Mouse (Mus musculus) heart, embryonic 13.5 days (tissue): ENCODE measurements around the gene Rgp1. TPM values are rescaled to one million over a fixed set of nuclear protein-coding genes. Genes with fewer than 3 reads are reported as not detected.
"Not testable (repeated sequence)": the region's sequence is repeated elsewhere in the genome, so short reads cannot be mapped to it uniquely, and the experiment has no call there.

Source experiments
- ATAC-seq: fragments of 200-750 bp; cut with Nextera tagmentation; 2 replicates; pipeline ENCODE4 v1.8.0; 2017; ENCODE audit warnings: moderate TSS enrichment; ENCODE audit not compliant: insufficient number of reproducible peaks, low FRiP score, low TSS enrichment; ENCODE audit errors: extremely low read depth
- H3K27ac ChIP-seq: fragments of 300-500 bp; sonication (generic); replicated peaks from 2 replicates; pipeline ENCODE4 v1.5.1; 2015; ENCODE audit warnings: moderate library complexity, mild to moderate bottlenecking, inconsistent platforms
- H3K27me3 ChIP-seq: fragments of 300-500 bp; sonication (generic); replicated peaks from 2 replicates; pipeline ENCODE4 v1.6.1; 2015; ENCODE audit warnings: mild to moderate bottlenecking, inconsistent platforms
- H3K36me3 ChIP-seq: fragments of 300-500 bp; sonication (generic); 2 replicates; pipeline ENCODE4 v1.6.1; 2015; ENCODE audit warnings: mild to moderate bottlenecking, inconsistent platforms
- H3K4me1 ChIP-seq: fragments of 300-500 bp; sonication (generic); 2 replicates; pipeline ENCODE4 v1.6.1; 2015; ENCODE audit warnings: inconsistent platforms
- H3K4me2 ChIP-seq: fragments of 300-500 bp; sonication (generic); 2 replicates; pipeline ENCODE4 v1.6.1; 2015; ENCODE audit warnings: inconsistent platforms, mild to moderate bottlenecking, moderate library complexity
- H3K4me3 ChIP-seq: fragments of 300-500 bp; sonication (generic); 2 replicates; pipeline ENCODE4 v1.5.1; 2015; ENCODE audit warnings: moderate library complexity, mild to moderate bottlenecking, inconsistent platforms
- H3K9ac ChIP-seq: fragments of 300-500 bp; sonication (generic); 2 replicates; pipeline ENCODE4 v1.6.1; 2015; ENCODE audit warnings: inconsistent platforms, mild to moderate bottlenecking, moderate library complexity
- H3K9me3 ChIP-seq: fragments of 300-500 bp; sonication (generic); 2 replicates; pipeline ENCODE4 v1.6.1; 2016; ENCODE audit warnings: inconsistent platforms
- WGBS: fragments of 180-500 bp; shearing (Covaris S2); methylation state at CpG from one replicate; pipeline ENCODE4 v1.1.7; 2015; ENCODE audit warnings: mixed read lengths; 5-methylcytosine and 5-hydroxymethylcytosine counted together
- polyA plus RNA-seq: library from polyadenylated mRNA; unstranded; fragments of >200 nt; fragmentation: Nextera tagmentation; extraction: Ambion mirVana; gene quantifications from 2 replicates; pipeline ENCODE4 v1.2.1, GENCODE M21; 2015

Rgp1 gene
- 20.6 and 21.4 TPM in 2 replicates for polyA plus RNA-seq

- WGBS, result under 1% methylated on average over 76 of the region's 76 CpGs
- peaks cover 44% of the 10 kb centered on the region for H3K36me3 ChIP-seq
Observed at GRCm38 (mm10) chr4:43578376-43579204, at the start of gene Rgp1, which contains the start of gene Gba2. TSS of gene Rgp1 (plus strand) at chr4:43578715. TSS of gene Gba2 (minus strand) at chr4:43578873.

GRCm38 (mm10) chr4:43530081-43530501, 48.4 kb upstream of the Rgp1 start:
- H3K27me3 ChIP-seq, result 0 out of 2 replicates have a peak, but pooled peaks cover 4% of the 10 kb centered on the region
- H3K4me2 ChIP-seq, result no peak overlapping the region
- H3K27ac ChIP-seq, result peak overlapping the region; percentile 59
- H3K4me3 ChIP-seq, result no peak overlapping the region
- H3K9ac ChIP-seq, result no peak overlapping the region
- H3K36me3 ChIP-seq, result peaks cover 49% of the 10 kb centered on the region
- peaks cover 19% of the 10 kb centered on the region for H3K4me1 ChIP-seq
- WGBS, result 28% methylated on average over 8 of the region's 8 CpGs
- no peak for ATAC-seq
- no peaks in the 10 kb centered on the region; the same call in 1 of the 2 replicates for H3K9me3 ChIP-seq

More at GRCm38 (mm10) chr4:43578376-43579204, at the start of gene Rgp1, which contains the start of gene Gba2:
- Histone ChIP-seq H3K9ac (peak within 1 kb of the TSS; percentile 95), H3K4me3 (peak within 1 kb of the TSS; percentile 90), H3K9me3 (no peaks in the 10 kb centered on the region), H3K27me3 (no peaks in the 10 kb centered on the region), H3K4me1 (peaks cover 43% of the 10 kb centered on the region), H3K27ac (peak within 1 kb of the TSS; percentile 93), H3K4me2 (peak within 1 kb of the TSS; percentile 98)
- peak; percentile 88 for ATAC-seq

DNA sequence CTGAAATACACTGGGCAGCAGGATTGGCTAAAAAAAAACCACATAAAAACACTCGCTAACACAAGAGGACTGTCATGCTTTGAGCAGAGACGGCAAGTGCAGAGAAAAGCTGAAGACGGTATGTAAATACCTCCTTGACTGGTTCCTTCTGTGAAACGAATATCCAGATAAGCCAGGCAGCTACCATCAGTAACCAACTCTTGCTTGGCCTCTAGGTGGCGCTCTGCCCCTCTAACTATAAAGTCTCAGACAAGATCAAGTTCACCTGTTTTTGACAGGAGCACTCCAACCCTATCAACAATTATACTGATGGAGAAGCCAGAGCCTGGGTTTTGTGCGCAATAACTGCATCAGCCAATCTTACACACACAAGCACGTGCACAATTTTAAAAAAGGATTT, 47.9 kb upstream of the Rgp1 start:
- WGBS, result 13% methylated on average over 7 of the region's 7 CpGs
- Histone ChIP-seq H3K4me2 (no peak overlapping the region), H3K4me1 (peaks cover 19% of the 10 kb centered on the region), H3K9ac (no peak overlapping the region), H3K27ac (peak overlapping the region; percentile 59), H3K36me3 (peaks cover 54% of the 10 kb centered on the region), H3K4me3 (no peak overlapping the region), H3K9me3 (no peaks in the 10 kb centered on the region; the same call in 1 of the 2 replicates), H3K27me3 (0 out of 2 replicates have a peak, but pooled peaks cover 4% of the 10 kb centered on the region)
- ATAC-seq, result no peak

GRCm38 (mm10) chr4:43533270-43533669, 45.2 kb upstream of the Rgp1 start:
- no peaks in the 10 kb centered on the region for H3K27me3 ChIP-seq
- peaks cover 81% of the 10 kb centered on the region for H3K36me3 ChIP-seq
- no peak for ATAC-seq
- no peaks in the 10 kb centered on the region for H3K9me3 ChIP-seq
- H3K9ac ChIP-seq, result no peak overlapping the region
- H3K4me2 ChIP-seq, result no peak overlapping the region
- H3K4me1 ChIP-seq, result peaks cover 19% of the 10 kb centered on the region
- WGBS, result 82% methylated on average over 9 of the region's 9 CpGs
- no peak overlapping the region for H3K4me3 ChIP-seq
- H3K27ac ChIP-seq, result no peak overlapping the region

DNA sequence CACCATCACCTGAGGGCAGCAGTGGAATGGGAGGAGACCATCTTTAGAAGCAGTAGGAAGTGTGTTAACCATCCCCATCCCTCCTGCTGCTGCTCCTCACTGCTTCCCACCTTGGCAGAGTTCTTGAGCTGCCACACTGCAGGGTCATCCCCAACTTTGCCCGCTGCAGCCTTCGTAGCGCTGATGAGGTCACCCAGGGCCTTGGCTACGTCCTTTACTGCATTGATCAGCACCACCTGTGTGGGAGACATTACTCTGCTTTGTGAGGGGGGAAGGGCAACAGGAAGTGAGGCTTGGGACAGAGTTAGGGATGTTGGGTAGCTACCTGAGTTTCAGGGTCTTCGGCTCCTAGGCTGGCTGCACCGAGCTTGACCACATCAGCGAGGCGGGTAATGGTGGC, 42.9 kb upstream of the Rgp1 start:
- Histone ChIP-seq H3K4me1 (peaks cover 9% of the 10 kb centered on the region), H3K4me2 (no peak overlapping the region), H3K9me3 (no peaks in the 10 kb centered on the region), H3K27me3 (no peaks in the 10 kb centered on the region), H3K9ac (no peak overlapping the region), H3K4me3 (no peak overlapping the region), H3K36me3 (peaks cover 100% of the 10 kb centered on the region), H3K27ac (no peak overlapping the region)
- no peak for ATAC-seq
- WGBS, result 93% methylated on average over 8 of the region's 8 CpGs

DNA sequence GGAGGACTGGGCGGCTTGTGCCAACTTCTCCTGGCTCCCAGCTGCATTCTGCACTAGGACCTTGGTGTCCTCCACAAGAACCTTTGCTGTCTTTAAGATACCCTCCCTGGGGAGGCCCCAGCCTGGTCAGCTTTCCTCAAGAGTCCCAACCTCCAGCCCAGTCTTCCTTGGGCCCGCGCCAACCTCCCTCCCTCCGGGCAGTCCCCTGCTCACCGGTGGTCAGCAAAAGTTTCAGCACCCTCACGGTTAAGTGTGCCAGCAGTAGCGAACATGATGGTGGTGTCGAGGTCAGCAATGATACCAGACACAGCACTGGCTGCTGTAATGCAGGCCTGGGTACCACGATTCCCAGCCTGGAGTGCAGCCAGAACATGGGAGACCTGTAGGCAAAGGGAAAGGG, 42.5 kb upstream of the Rgp1 start:
- Histone ChIP-seq H3K4me1 (peaks cover 5% of the 10 kb centered on the region), H3K27ac (no peak overlapping the region), H3K36me3 (peaks cover 100% of the 10 kb centered on the region), H3K4me3 (no peak overlapping the region), H3K9ac (no peak overlapping the region), H3K4me2 (no peak overlapping the region), H3K9me3 (no peaks in the 10 kb centered on the region), H3K27me3 (no peaks in the 10 kb centered on the region)
- ATAC-seq, result no peak
- WGBS, result 82% methylated on average over 9 of the region's 9 CpGs

DNA sequence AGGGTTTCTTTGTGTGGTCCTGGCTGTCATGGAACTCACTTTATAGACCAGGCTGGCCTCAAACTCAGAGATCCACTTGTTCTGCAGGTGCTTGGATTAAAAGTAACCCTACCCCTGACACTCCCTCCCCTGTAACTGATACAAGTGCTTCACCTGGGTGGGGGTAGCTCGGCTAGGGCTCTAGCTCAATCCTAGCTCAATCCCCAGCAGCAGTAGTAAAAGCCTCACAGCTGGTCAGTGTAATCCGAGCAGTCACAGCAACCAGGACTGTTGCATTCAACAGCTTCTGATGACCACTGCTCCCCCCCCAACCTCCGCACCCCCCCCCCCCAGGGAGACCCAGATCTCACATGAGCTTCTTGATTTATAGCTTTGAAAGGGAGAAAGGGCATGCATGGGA, 36.5 kb upstream of the Rgp1 start:
- no peak overlapping the region for H3K4me3 ChIP-seq
- H3K36me3 ChIP-seq, result peaks cover 100% of the 10 kb centered on the region
- no peak for ATAC-seq
- no peak overlapping the region for H3K4me2 ChIP-seq
- WGBS, result 84% methylated on average over 3 of the region's 3 CpGs
- H3K27ac ChIP-seq, result no peak overlapping the region
- no peaks in the 10 kb centered on the region for H3K9me3 ChIP-seq
- no peaks in the 10 kb centered on the region for H3K27me3 ChIP-seq
- no peak overlapping the region for H3K9ac ChIP-seq
- H3K4me1 ChIP-seq, result no peaks in the 10 kb centered on the region

- H3K9ac ChIP-seq, result no peak overlapping the region
- H3K4me3 ChIP-seq, result no peak overlapping the region
- ATAC-seq, result no peak
- H3K9me3 ChIP-seq, result no peaks in the 10 kb centered on the region
- H3K4me1 ChIP-seq, result no peaks in the 10 kb centered on the region
- 86% methylated on average over 12 of the region's 12 CpGs for WGBS
- no peak overlapping the region for H3K4me2 ChIP-seq
- peaks cover 100% of the 10 kb centered on the region for H3K36me3 ChIP-seq
- no peaks in the 10 kb centered on the region for H3K27me3 ChIP-seq
- no peak overlapping the region for H3K27ac ChIP-seq
Observed at GRCm38 (mm10) chr4:43546375-43547047, 32.0 kb upstream of the Rgp1 start.

- no peak for ATAC-seq
- Histone ChIP-seq H3K4me3 (no peak overlapping the region), H3K36me3 (peaks cover 100% of the 10 kb centered on the region), H3K9me3 (peaks cover 2% of the 10 kb centered on the region; the same call in 1 of the 2 replicates), H3K27ac (no peak overlapping the region), H3K4me1 (no peaks in the 10 kb centered on the region), H3K27me3 (no peaks in the 10 kb centered on the region), H3K4me2 (no peak overlapping the region), H3K9ac (no peak overlapping the region)
- 88% methylated on average over 8 of the region's 8 CpGs for WGBS
Observed at GRCm38 (mm10) chr4:43547160-43547559, 31.4 kb upstream of the Rgp1 start.

GRCm38 (mm10) chr4:43549055-43549454, 29.5 kb upstream of the Rgp1 start:
- Histone ChIP-seq H3K4me2 (no peak overlapping the region), H3K27me3 (no peaks in the 10 kb centered on the region), H3K4me3 (no peak overlapping the region), H3K4me1 (no peaks in the 10 kb centered on the region), H3K36me3 (peaks cover 100% of the 10 kb centered on the region), H3K9me3 (peaks cover 9% of the 10 kb centered on the region), H3K27ac (no peak overlapping the region), H3K9ac (no peak overlapping the region)
- WGBS, result 84% methylated on average over 12 of the region's 12 CpGs
- no peak for ATAC-seq

DNA sequence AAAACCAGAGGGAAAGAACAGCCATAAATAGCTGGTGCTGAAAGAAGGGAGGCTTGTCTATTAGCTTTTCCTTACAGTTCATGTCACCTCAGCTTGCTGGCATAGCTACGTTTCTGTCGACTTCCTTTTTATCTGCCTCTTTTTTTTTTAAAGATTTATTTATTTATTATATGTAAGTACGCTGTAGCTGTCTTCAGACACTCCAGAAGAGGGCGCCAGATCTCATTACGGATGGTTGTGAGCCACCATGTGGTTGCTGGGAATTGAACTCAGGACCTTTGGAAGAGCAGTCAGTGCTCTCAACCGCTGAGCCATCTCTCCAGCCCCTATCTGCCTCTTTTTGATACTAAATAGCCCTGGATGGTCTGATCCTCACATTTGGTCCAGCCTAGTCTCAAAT, 26.7 kb upstream of the Rgp1 start:
- not testable (repeated sequence) for H3K4me2 ChIP-seq, H3K4me3 ChIP-seq, H3K27me3 ChIP-seq, H3K27ac ChIP-seq, H3K9ac ChIP-seq, H3K4me1 ChIP-seq, ATAC-seq, H3K9me3 ChIP-seq
- 87% methylated on average over 6 of the region's 6 CpGs for WGBS
- H3K36me3 ChIP-seq, result peaks cover 100% of the 10 kb centered on the region
